Mouse (Mus musculus) inflammation-experienced regulatory T-cells, adult 6 months (primary cell): Measurements from ENCODE around the gene Wdr45b. TPM values are rescaled to one million over a fixed set of nuclear protein-coding genes. Genes with fewer than 3 reads are reported as not detected.
A peak's percentile ranks its signal among the peaks of the same experiment; 100 is the strongest.
"Not testable (repeated sequence)": the region's sequence is repeated elsewhere in the genome, so short reads cannot be mapped to it uniquely, and the experiment has no call there.

ENCODE experiments used
- ATAC-seq: one replicate; pipeline ENCODE4 v1.8.0; 2017
- polyA plus RNA-seq, 3 experiments: library from polyadenylated mRNA; unstranded; fragments of 100-300 nt; shearing (Covaris generic); gene quantifications; one replicate each; pipeline ENCODE4 v1.2.1; 2017

The Wdr45b gene
- 10 to 100 TPM; 25.9 to 27.2 (median 26.9) TPM for polyA plus RNA-seq

- ATAC-seq: peak; percentile 87
Observed at GRCm38 (mm10) chr11:121354091-121354707, at the start of gene Wdr45b. Gene Wdr45b (minus strand): TSS chr11:121354445.

DNA sequence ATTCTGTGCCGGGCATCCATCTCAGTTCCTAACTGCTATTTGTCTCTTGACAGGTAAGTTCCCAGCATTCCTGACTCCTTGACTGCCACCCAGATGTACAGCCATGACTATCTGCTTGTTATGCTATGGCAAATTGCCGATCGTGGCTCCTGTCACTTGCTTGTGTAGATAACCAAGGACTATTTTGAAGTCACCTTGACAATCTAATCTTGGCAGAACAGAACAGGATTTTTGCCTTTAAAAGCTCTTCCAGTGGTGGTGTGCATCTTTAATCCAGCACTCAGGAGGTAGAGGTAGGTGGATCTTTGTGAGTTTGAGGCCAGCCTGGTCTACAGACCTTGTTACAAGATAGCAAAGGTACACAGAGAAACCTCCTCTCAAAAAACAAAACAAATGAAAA, 38.2 kb upstream of the Wdr45b start:
- ATAC-seq: no peak

DNA sequence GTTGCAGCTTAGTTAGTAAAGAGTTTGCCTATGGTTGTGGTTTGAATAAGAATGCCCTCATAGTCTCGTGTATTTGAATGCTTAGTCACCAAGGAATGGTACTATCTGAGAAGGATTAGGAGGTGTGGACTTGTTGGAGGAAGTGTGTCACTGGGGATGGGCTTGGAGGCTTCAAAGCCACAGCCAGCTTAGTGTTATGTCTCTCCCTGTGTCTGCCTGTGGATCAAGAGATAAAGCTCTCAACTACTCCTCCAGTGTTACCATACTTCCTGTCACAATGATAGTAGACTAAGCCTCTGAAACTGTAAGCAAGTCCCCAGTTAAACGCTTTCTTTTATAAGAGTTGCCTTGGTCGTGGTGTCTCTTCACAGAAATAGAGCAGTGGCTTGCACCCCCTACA, 36.5 kb upstream of the Wdr45b start:
- no peak for ATAC-seq

DNA sequence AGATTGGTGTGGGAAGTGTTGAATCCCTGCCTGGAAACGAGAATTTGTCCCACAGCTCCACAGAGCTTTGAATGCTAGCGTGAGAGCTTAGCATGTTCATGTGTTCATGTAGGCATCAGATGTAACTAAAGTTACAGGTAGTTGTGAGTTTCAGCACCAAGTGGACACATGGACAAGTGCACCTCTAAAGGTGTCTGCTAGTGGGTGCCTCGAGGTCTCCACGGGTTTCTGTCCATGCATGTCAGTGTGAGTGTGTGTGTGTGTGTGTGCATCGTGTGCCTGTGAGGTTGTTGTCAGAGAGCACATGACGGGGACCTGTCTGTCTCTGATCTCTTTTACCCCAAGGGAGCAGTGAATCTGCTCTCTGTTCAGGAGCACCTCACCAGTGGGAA, 34.3 kb upstream of the Wdr45b start:
- no peak for ATAC-seq

- ATAC-seq: no peak
Observed at GRCm38 (mm10) chr11:121387750-121388553, 33.7 kb upstream of the Wdr45b start, which contains the start of gene Rab40b. Gene Rab40b (minus strand): TSS chr11:121388251.

GRCm38 (mm10) chr11:121380294-121380693, 26.0 kb upstream of the Wdr45b start:
- no peak for ATAC-seq

- no peak for ATAC-seq
Observed at GRCm38 (mm10) chr11:121378644-121379043, 24.4 kb upstream of the Wdr45b start.

GRCm38 (mm10) chr11:121373305-121373704, 19.1 kb upstream of the Wdr45b start:
- no peak for ATAC-seq

DNA sequence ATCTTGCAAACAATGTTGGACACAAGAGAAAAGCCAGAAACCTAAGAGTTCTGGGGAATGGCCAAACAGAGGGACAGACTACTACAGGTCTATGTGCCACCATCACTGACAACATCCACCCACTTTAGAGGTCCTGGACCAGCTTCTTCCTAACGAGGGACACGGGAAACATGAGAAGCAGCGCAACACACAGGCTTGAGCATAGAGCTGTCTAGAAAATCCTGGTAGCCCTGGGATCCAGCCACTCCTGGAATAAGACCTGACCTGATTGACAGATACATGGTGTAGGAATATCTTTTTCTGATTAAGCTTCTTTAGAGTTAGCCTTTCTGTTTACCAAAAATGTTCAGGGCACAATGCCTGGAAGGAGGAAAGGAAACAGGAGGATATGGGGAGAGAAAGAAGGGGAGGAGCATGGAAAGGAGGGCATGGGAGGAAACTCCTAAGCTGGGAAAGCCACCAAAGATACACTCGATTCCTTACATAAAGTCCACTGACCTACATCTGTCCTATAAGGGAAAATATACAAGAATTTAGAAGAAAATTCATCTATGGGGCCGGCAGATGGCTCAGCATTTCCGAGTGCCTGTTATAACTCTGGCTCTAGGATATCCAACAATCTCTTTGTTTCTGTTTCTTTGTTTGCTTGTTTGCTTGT, 16.2 kb upstream of the Wdr45b start:
- ATAC-seq: no peak

DNA sequence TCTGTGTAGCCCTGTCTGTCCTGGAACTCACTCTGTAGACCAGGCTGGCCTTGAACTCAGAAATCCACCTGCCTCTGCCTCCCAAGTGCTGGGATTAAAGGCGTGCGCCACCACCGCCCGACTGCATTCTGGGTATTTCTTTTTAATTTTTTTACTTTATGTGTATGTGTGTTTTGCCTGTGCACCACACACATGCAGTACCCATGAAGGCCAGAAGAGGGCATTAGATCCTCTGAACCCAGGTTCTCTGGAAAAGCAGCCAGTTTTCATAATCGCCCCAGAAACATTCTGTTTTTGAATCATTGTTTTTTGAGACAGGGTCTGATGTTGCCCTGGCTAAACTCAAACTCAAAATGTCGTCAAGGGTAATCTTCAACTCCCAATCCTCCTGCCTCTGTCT, 15.4 kb upstream of the Wdr45b start:
- ATAC-seq: no peak

- no peak for ATAC-seq
Observed at GRCm38 (mm10) chr11:121368731-121369130, 14.5 kb upstream of the Wdr45b start.

- ATAC-seq: no peak
Observed at GRCm38 (mm10) chr11:121367170-121367707, 13.0 kb upstream of the Wdr45b start.

DNA sequence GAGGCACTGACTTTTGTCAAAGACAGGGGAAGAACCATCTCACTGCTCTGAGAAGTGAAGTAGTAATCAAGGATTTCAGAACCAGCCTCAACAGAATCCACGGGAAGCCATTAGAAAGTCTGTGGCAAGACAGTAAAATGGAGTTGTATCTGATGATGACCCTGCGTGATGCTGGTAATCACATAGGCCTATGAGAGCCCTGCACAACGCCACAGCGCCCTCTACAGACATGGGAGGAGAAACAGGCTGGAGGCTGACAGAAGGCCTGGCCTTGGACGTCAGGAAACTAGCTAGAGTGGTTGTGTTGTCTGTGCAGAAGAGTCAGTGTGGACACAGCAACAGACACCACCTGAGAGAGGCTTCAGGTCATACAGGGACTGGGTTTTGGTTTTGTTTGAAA, 8.0 kb upstream of the Wdr45b start:
- no peak for ATAC-seq

GRCm38 (mm10) chr11:121353326-121354090, 737 bp downstream of the Wdr45b start:
- ATAC-seq: peak; percentile 26

DNA sequence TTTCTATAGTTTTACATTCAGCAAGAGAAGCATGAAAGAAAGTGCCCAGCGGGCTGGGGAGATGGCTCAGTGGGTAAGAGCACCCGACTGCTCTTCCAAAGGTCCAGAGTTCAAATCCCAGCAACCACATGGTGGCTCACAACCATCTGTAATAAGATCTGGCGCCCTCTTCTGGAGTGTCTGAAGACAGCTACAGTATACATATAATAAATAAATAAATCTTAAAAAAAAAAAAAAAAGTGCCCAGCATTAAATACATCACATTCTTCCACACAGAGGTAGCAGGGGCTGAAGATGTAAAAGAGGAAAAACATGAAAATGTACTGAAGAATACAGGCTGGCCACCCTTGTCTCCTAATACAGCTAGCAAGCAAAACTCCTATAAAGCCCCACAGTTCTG, 5.5 kb downstream of the Wdr45b start:
- ATAC-seq: not testable (repeated sequence)

GRCm38 (mm10) chr11:121348166-121348565, 6.1 kb downstream of the Wdr45b start:
- no peak for ATAC-seq

DNA sequence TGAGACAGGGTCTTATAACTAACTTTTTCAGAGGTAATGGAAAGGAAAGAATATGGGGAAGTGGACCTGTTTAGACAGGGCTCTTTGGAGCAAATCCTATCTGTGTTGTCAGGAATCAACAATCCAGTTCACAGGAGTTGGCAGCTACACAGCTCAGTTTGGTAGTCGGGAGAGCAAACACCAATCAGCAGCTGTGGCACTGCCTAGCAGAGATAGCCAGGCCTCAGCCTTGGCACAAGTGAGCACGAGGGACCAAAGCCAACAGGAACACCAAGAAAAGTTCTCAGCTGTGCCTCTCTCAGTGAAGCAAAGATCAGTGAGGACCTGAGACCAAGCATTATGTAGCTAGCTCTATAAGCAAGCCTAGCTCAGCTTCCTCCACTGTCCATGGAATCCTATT, 7.2 kb downstream of the Wdr45b start:
- ATAC-seq: no peak

GRCm38 (mm10) chr11:121342423-121342822, 11.8 kb downstream of the Wdr45b start:
- not testable (repeated sequence) for ATAC-seq

- ATAC-seq: no peak
Observed at GRCm38 (mm10) chr11:121340287-121340686, 14.0 kb downstream of the Wdr45b start.

DNA sequence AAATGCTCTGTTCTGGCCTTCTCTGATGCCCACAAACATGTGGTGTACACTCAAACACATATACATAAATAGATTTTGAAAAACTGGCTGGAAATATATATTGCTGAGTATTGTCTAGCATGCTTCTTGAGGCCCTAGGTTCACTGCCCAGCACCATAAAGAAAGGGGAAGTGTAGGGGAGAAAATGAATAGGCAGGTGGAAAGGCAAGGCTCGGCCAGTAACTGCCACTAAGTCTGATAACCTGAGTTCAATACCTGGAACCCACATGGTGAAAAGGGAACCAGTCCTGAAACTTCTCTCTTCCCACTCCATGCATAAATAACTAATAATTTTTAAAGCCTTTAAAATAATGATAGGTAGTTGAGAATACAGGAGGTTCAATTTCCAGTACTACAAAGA, 14.6 kb downstream of the Wdr45b start:
- no peak for ATAC-seq

DNA sequence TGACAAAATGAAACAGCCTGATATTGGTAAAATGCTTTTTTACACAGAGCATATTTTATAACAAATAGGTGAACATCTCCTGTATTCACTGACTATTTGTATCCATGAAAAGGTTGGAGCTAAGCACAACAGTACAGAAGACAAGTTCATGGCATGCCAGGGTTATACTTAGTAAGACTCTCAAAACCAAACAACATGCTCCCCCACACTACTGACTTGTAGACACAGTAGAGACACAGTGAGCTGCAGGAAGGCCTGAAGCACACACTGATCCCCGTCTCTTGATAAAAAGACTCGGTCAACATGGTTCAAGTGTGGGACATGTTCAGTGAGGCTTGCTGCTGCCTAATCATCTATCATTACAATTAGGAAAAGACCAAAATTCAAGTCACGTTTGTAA, 22.6 kb downstream of the Wdr45b start:
- ATAC-seq: no peak

- no peak for ATAC-seq
Observed at GRCm38 (mm10) chr11:121328619-121329018, 25.6 kb downstream of the Wdr45b start.

DNA sequence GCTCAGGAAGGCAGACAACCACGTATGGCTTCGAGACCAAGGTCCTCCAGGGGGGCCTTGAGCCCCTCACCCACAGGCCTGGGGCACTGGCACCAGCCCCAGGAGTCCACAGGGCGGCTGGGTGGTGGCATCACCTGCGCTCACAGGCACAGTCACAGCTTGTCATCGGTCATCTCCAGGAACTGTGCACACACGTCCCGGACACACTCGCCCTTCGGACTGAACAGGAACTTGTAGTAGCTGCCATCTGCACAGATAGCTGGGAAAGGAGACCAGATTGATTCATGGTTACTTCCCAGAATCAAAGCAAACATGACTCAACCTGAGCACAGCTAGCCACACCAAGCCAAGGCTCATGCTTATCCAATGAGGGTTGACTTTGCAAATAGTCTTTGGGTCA, 26.0 kb downstream of the Wdr45b start:
- ATAC-seq: no peak
